Mouse (Mus musculus): ENCODE measurements around the gene Noc4l.
A peak's percentile ranks its signal among the peaks of the same experiment; 100 is the strongest.

The Noc4l gene

GRCm38 (mm10) chr5:110652719-110653648 is at the start of gene Noc4l, which contains the start of gene Ddx51:
Gene Noc4l (minus strand): TSS chr5:110653417.
Gene Ddx51 (plus strand): TSS chr5:110653451.
- DNase-seq (ENCODE audit: low spot score in 2 of 2) = peak; percentile 90 to 93

- no peak for DNase-seq (ENCODE audit: low spot score in 2 of 2)
These were observed 45.4 kb upstream of the Noc4l start for GRCm38 (mm10) chr5:110698617-110699016.

GRCm38 (mm10) chr5:110682041-110682440 is 28.8 kb upstream of the Noc4l start:
- no peak for DNase-seq (ENCODE audit: low spot score in 2 of 2)

- no peak for DNase-seq (ENCODE audit: low spot score in 2 of 2)
These were observed 12.4 kb upstream of the Noc4l start for GRCm38 (mm10) chr5:110665486-110666121.

- no peak for DNase-seq (ENCODE audit: low spot score in 2 of 2)
These were observed 11.6 kb upstream of the Noc4l start for GRCm38 (mm10) chr5:110664750-110665269.

GRCm38 (mm10) chr5:110664041-110664440 is 10.8 kb upstream of the Noc4l start:
- DNase-seq (ENCODE audit: low spot score in 2 of 2) = no peak

GRCm38 (mm10) chr5:110659682-110660081 is 6.5 kb upstream of the Noc4l start:
- DNase-seq (ENCODE audit: low spot score in 2 of 2) = no peak

GRCm38 (mm10) chr5:110653686-110654085 is 469 bp upstream of the Noc4l start:
- DNase-seq (ENCODE audit: low spot score in 2 of 2) = peak in 1 of 2 experiments; percentile 8

GRCm38 (mm10) chr5:110646377-110646776 is 6.8 kb downstream of the Noc4l start:
- no peak for DNase-seq (ENCODE audit: low spot score in 2 of 2)

GRCm38 (mm10) chr5:110639459-110639858 is 13.8 kb downstream of the Noc4l start:
- peak; percentile 45 to 63 for DNase-seq (ENCODE audit: low spot score in 2 of 2)

GRCm38 (mm10) chr5:110638306-110639074 is 14.7 kb downstream of the Noc4l start:
- DNase-seq (ENCODE audit: low spot score in 2 of 2) = no peak

GRCm38 (mm10) chr5:110635951-110636707 is 17.1 kb downstream of the Noc4l start:
- DNase-seq (ENCODE audit: low spot score in 2 of 2) = no peak

GRCm38 (mm10) chr5:110629525-110630120 is 23.6 kb downstream of the Noc4l start:
- DNase-seq (ENCODE audit: low spot score in 2 of 2) = peak in 1 of 2 experiments; percentile 29

GRCm38 (mm10) chr5:110628156-110628555 is 25.1 kb downstream of the Noc4l start:
- no peak for DNase-seq (ENCODE audit: low spot score in 2 of 2)

GRCm38 (mm10) chr5:110627351-110627750 is 25.9 kb downstream of the Noc4l start:
- no peak for DNase-seq (ENCODE audit: low spot score in 2 of 2)

GRCm38 (mm10) chr5:110624319-110624718 is 28.9 kb downstream of the Noc4l start:
- DNase-seq (ENCODE audit: low spot score in 2 of 2) = no peak

GRCm38 (mm10) chr5:110619226-110619625 is 34.0 kb downstream of the Noc4l start:
- no peak for DNase-seq (ENCODE audit: low spot score in 2 of 2)

- no peak for DNase-seq (ENCODE audit: low spot score in 2 of 2)
These were observed 41.6 kb downstream of the Noc4l start for GRCm38 (mm10) chr5:110611435-110612158.

- DNase-seq (ENCODE audit: low spot score in 2 of 2) = no peak
These were observed 42.7 kb downstream of the Noc4l start for GRCm38 (mm10) chr5:110610484-110610883.

GRCm38 (mm10) chr5:110609868-110610267 is 43.3 kb downstream of the Noc4l start:
- no peak for DNase-seq (ENCODE audit: low spot score in 2 of 2)
